ENCODE assay signal across 14 mouse cellular contexts in genomic region chr19:37831406-37831805, GRCm38 (mm10).
"Had no signal": no experiment of that assay in that cellular context is flagged by ENCODE, and none has a peak within 500 bp of the region (broad histone marks: within the 10 kb centered on the region; RNA-seq: fewer than 3 reads in every experiment).

No protein-coding gene starts in this region.

- DNase-seq: gastrocnemius, postnatal 14 days; gastrocnemius, postnatal 36 days; heart, adult 11 months; heart, adult 2 months; heart, postnatal 14 days; heart, postnatal 4 days; kidney, adult 18-20 months; kidney, adult 9 months; kidney, postnatal 14 days; kidney, postnatal 36 days; layer of hippocampus, adult 9-11 months; layer of hippocampus, postnatal 36 days; liver; liver, embryonic 13.5 days had no signal
